Mouse (Mus musculus): Measurements from ENCODE around the gene Sh2d1b2.
"Not testable (repeated sequence)": the region's sequence is repeated elsewhere in the genome, so short reads cannot be mapped to it uniquely, and the experiment has no call there.

The Sh2d1b2 gene

DNA sequence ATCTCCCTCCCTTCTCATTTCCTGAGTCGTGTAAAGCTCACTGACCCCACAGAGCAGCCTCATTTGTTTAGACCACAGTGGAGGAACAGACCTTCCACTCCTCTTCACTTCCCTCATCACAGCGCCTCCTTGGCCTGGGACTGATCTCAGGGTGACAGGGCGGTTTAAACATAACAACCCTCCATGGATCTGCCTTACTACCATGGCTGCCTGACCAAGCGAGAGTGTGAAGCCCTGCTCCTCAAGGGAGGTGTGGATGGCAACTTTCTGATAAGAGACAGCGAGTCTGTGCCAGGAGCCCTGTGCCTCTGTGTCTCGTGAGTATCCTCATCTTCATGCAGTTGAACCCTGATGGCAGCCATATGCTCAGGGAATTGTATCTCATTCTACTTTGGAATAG lies at the start of gene Sh2d1b2:
Gene Sh2d1b2 (plus strand): TSS at position 62 of the 400 bp plus-strand sequence.
- TF ChIP-seq GATA4 (IDR thresholded peaks at IDR 0.05; ENCODE audit: insufficient replicate concordance, low read length), result not testable (repeated sequence)

DNA sequence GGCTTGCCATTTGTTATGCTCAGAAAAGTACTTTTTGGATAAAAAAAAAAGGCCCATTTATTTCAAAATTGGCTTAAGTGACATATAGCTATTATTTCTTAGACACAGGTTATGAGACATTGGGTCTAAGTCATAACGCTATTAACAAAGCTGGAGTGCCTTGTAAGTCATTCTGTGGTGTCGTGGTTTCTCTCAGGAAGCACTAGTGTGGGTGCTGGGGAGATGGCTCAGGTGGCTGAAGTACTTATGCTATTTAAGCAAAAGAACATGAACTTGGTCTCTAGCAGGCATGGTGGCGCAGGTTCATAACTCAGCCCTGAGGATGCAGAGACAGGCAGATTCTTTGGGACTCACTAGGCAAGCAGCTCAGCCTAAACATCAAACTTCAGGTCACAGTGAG lies 47.4 kb upstream of the Sh2d1b2 start:
- TF ChIP-seq GATA4 (IDR thresholded peaks at IDR 0.05; ENCODE audit: insufficient replicate concordance, low read length), result no peak

DNA sequence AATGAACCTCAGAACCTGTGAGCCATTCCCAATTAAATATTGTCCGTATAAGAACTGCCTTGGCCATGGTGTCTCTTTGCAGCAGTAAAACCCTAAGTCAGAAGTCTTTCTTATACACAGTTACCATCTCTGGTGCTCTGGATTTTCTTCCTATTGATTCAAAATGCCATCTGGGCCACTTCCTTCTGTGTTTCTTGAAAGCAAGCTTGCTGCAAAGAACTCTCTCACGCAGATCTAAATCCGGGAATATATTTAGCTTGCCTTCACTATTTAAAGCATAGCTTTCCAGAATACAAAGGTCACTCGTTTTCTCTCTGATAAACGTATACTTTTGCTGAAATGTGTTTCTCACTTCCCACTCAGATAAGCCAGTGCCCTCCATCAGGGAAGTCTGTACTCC lies 46.0 kb upstream of the Sh2d1b2 start:
- TF ChIP-seq GATA4 (IDR thresholded peaks at IDR 0.05; ENCODE audit: insufficient replicate concordance, low read length), result no peak

DNA sequence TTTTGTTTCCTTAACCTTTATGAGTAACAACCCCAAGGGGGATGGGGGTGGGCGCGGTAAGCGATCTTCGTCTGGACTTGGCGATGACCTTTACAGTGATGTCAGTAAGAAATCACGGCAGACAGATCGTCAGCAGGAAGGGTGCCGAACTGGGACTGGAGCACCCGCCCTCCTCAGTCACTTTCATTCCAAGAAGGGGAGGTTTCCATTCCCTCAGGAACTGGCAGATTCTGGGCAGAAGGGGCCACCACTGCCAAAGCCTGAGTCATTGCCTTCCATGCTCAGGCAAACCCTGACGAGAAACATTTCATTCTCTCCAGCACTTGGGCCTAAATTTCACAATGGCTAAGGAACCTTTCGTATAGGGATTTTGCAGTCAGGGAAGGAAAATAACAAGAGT lies 43.9 kb upstream of the Sh2d1b2 start:
- no peak for TF ChIP-seq GATA4 (IDR thresholded peaks at IDR 0.05; ENCODE audit: insufficient replicate concordance, low read length)

DNA sequence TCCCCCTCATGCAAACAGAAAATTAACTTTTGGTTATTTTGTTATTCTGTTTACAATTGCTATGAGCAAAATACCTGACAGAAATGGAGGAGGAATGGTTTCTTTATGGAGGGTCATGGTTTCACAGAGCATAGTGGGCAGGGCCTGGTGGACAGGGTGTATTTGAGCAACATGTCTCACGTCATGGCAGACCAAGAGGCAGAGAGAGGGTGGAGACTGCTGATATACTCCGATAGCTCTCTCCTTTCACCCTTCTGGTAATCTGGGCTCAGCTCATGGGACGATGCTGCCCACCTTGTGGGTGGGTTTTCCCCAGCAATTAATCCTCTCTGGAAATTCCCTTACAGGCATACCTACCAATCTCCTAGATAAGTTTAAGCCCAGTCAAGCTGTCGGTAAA lies 42.3 kb upstream of the Sh2d1b2 start:
- TF ChIP-seq GATA4 (IDR thresholded peaks at IDR 0.05; ENCODE audit: insufficient replicate concordance, low read length), result no peak

DNA sequence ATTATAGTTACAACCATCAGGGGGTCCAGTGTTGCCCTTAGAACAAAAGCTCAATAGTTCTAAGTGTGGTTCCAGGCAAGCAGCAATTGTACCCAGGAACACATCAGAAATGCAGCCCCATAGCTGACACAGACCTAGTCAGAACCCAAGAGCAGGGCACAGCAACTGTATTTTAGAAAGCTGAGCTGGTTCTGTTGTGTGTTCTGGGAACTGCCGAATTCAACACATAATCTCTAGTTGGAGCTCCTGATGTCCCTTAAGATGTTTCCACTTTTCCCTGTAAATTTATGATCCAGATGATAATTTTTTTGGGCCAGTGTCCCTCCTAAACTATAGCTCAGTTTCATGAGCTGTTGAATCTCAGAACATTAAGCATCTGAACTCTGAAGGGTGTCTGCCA lies 40.6 kb upstream of the Sh2d1b2 start:
- TF ChIP-seq GATA4 (IDR thresholded peaks at IDR 0.05; ENCODE audit: insufficient replicate concordance, low read length), result no peak

DNA sequence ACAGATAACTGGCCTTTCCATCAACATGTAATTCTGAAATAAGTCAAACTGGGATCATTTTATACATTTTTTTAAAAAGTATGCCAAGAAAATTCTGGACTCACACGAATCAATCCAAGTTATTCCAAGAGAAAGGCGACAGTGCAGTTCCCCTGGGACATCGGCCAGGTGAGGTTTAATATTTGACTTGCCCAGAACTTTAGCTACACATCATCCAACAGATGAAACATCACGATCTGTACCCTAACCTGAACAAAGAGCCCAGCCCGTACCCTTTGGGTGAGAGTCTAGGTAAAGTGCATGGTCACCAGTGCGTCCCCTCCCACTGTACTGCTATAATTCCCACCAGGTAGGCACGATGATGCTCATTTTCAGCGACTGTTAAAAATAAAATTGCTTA lies 36.3 kb upstream of the Sh2d1b2 start:
- no peak for TF ChIP-seq GATA4 (IDR thresholded peaks at IDR 0.05; ENCODE audit: insufficient replicate concordance, low read length)

DNA sequence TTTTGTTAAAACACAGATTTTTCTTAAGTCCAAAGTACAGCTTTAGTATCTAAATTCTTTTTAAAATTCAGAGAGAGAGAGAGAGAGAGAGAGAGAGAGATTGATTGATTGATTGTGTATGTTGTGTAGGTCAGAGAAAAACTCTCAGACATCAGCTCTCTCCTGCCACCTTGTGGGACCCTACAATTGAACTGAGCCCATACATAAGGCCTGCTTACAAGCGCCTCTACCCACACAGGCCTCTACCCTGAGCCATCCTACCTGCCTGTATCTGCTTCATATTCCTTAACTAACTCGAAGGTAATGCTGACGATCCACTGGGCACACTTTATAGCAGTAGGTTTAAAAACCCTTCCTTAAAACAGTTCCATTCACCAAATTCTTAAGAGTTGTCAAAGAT lies 32.2 kb upstream of the Sh2d1b2 start:
- TF ChIP-seq GATA4 (IDR thresholded peaks at IDR 0.05; ENCODE audit: insufficient replicate concordance, low read length), result no peak

DNA sequence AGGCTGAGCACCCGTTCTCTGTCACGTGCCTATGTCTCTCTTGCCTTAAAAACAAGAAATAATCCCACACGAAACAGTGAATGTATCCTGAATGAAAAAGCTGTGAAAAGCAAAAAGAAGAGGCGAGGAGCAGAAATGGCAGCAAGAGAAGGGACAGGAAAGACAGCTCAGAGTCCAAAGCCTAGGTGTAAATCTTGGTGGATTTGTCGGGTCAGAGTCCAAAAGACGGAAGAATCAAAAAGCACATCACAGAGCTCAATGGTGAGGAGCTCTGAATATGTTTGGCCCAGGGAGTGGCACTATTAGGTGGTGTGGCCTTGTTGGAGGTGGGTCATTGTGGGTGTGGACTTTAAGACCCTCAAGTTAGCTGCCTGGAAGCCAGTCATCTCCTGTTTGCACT lies 26.2 kb upstream of the Sh2d1b2 start:
- TF ChIP-seq GATA4 (IDR thresholded peaks at IDR 0.05; ENCODE audit: insufficient replicate concordance, low read length), result no peak

DNA sequence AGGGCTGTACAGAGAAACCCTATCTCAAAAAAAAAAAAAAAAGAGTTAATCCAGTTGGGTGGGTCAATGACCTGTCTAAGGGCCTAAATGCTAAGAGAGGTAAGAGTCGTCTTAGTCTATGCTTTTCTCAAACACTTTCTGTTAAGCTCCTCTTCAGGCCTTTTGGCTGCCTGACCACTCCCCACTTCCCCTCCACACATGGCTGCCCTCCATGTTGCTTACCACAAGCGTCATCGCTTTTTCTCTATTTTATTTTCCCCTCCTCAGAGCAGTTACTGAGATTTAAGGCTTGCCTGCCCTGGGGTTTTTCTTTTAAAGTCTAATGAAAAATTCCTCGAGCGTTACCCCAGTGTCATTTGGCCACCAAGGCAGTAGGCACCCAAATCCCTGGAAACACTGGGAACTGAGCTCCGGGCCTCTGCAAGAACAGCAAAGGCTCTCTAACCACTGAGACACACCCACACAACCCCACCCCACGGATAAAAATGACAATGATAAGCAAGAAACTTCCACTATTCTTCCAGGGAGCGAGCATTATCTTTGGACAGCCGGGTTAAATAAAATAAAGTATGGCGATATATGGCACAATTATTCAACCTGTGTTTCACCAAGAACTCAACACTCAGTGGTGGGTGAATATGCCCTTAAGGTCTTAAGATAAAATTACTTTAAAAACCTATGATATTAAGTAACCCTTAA lies 19.2 kb upstream of the Sh2d1b2 start:
- no peak for TF ChIP-seq GATA4 (IDR thresholded peaks at IDR 0.05; ENCODE audit: insufficient replicate concordance, low read length)

DNA sequence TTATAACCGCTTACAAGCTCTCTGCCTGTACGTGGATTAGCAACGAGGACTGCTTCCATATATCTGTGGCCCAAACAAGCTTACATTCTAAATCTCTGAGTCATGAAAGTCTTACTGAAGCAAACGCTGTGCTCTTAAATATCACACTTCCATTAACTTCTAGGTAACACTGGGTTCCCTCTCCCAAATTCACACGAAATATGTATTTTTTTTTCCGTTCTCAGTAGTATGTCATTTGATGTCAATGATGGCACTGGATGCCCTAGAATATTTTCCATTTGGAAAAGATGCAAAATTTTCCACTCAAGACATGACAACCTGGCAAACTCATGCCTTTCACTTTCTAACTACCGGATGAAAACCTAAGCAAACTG lies 18.2 kb upstream of the Sh2d1b2 start:
- TF ChIP-seq GATA4 (IDR thresholded peaks at IDR 0.05; ENCODE audit: insufficient replicate concordance, low read length), result no peak

DNA sequence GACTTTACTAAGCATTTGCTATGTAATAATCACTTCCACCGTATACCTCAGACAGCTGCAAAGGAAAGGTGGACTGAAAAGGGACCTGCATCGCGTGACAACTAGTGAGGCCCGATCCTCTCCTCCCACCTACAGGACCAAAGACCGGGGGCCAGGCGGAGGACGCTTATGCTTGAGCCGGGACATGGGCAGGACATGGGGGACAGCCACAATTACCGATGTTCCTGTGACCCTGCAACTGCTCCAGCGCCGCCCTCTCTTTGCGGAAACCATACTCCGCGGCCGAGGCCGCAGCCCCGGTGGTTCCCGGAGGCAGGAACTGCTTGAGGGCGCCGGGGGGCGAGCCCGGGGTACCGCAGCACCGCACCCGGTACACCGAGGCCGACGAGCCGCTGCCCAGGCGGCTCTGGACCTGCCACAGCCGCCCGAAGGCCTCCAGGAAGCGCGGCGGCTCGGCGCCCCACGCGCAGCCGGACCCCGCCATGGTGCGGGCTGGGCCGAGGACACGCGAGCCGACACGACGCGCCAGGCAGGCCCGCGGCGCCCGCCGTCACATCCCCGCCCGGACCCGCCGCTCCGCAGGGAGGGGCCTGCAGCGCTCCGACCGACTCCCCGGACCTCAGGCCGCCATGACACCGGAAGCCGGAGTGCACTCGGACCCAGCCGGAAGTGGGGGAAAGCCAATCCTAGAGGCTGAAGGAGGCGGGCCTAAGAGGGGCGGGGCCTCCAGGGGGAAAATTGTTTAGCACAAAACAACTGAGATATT lies 17.6 kb upstream of the Sh2d1b2 start, which contains the start of gene Uhmk1:
Gene Uhmk1 (minus strand): TSS at position 641 of the 766 bp plus-strand sequence.
- TF ChIP-seq GATA4 (IDR thresholded peaks at IDR 0.05; ENCODE audit: insufficient replicate concordance, low read length), result no peak; the same call in 1 of the 2 replicates

DNA sequence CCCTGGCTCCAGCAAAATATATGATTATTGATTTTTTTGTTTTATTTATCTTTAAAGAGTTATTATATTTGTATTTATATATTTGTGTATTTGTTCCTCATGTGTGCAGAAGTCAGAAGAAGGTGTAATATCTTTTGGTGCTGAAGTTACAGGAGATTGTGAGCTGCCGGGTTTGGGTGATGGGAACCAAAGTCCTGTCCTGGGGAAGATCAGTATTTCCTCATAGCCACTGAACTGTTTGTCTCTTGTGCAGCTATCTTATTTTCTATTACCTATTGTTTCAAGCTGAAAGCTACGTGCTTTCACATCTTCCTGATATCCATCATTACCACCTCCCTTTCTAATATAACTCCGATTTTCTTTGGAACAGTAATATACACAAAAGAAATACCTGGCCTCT lies 17.0 kb upstream of the Sh2d1b2 start:
- TF ChIP-seq GATA4 (IDR thresholded peaks at IDR 0.05; ENCODE audit: insufficient replicate concordance, low read length), result no peak

DNA sequence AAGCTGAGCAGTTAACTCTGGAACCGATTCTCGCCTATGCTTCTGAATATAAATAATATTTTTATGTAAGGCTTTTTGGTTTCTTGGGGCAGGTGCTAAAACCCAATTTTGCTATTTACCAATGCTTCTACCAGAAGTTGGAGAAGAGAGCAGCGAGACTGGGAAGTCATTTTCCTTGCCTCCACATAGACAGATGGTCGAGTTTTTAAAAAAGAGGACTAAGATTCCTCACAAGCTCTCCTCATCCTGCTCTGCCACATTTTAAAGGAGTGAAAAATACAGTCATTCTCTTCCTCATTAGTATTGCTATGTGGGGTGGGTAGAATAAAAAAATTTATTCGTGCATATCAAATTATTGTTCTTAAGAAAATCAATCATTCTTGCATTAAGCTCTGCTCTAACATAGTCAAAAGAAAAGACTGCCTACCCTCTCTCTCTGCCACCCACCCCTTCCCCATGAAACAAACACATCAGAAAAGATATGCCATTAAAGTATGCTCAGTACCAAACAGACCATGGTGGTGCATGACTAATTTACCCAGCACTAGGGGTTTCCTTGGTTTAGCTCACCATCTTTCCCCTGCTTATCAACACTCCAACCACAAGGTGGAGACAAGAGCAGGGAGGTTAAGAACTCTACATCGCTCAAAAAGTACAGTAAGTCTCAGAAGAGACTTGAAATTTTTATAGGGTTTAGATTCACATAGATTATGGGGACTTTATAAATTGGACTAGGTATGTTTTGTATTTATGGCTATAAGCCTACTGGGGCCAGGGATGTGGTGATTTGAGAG lies 14.3 kb upstream of the Sh2d1b2 start:
- TF ChIP-seq GATA4 (IDR thresholded peaks at IDR 0.05; ENCODE audit: insufficient replicate concordance, low read length), result no peak

DNA sequence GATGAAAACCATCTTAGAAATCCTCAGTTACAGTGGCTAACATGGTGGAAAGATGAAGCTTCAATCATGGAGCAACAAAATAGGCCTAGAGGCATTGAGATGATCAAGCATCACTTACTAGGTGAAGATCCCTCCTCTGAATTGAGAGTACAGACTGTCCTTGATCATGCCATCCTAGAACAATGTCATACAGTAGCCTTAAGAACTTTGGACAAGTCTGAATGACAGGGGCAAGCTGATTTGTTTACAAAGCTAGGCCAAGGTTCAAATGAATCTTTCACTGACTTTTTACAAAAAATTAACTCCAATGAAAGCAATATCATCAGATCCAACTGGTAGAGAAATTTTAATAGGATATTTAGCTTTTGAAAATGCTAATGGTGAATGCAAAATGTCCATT lies 12.2 kb upstream of the Sh2d1b2 start:
- no peak for TF ChIP-seq GATA4 (IDR thresholded peaks at IDR 0.05; ENCODE audit: insufficient replicate concordance, low read length)

DNA sequence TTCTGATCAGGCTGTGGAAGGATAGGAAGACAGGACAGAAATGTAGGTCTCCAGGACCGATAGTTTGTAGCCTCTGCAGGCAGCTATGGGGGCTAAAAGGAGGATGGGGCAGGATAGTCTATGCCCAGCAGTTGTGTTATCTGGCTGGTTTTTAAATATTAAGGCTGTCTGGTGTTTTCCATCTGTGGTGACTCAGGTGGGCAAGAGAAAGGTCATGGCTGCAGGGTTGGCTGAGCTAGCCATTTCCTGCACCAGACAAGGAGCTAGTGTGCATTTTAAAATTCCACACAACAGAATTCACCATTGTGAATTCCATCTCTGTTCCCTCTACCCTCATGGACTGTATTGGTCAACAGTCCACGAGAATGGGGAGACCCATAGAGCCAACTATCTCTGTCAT lies 9.3 kb upstream of the Sh2d1b2 start:
- no peak for TF ChIP-seq GATA4 (IDR thresholded peaks at IDR 0.05; ENCODE audit: insufficient replicate concordance, low read length)

All from liver, adult (tissue).